Mouse (Mus musculus) hindbrain, embryonic 14.5 days (tissue): Measurements from ENCODE around the gene Gm28035. TPM values are rescaled to one million over a fixed set of nuclear protein-coding genes. Genes with fewer than 3 reads are reported as not detected.

ENCODE experiments used
- ATAC-seq: fragments of 200-750 bp; cut with Nextera tagmentation; 2 replicates; pipeline ENCODE4 v1.8.0; 2017; ENCODE audit warnings: moderate number of reproducible peaks, mild to moderate bottlenecking, moderate TSS enrichment, moderate library complexity; ENCODE audit not compliant: low FRiP score
- DNase-seq: peaks from one replicate; pipeline ENCODE4 v3.0.0-alpha.2; 2015; ENCODE audit warnings: low spot score
- H3K27ac ChIP-seq: fragments of 300-500 bp; sonication (generic); 2 replicates; pipeline ENCODE4 v1.5.1; 2014; ENCODE audit warnings: mild to moderate bottlenecking, moderate library complexity
- H3K27me3 ChIP-seq: fragments of 300-500 bp; sonication (generic); 2 replicates; pipeline ENCODE4 v1.6.1; 2014; ENCODE audit warnings: mild to moderate bottlenecking, low read length, mixed read lengths; ENCODE audit not compliant: control insufficient read depth, insufficient read depth
- H3K36me3 ChIP-seq: fragments of 300-500 bp; sonication (generic); replicated peaks from 2 replicates; pipeline ENCODE4 v1.6.1; 2014; ENCODE audit not compliant: control insufficient read depth, insufficient read depth
- H3K4me1 ChIP-seq: fragments of 300-500 bp; sonication (generic); replicated peaks from 2 replicates; pipeline ENCODE4 v1.6.1; 2014; ENCODE audit warnings: antibody characterized with exemption, low read length, mixed read lengths; ENCODE audit not compliant: control insufficient read depth, insufficient read depth
- H3K4me2 ChIP-seq: fragments of 300-500 bp; sonication (generic); replicated peaks from 2 replicates; pipeline ENCODE4 v1.6.1; 2014; ENCODE audit warnings: mild to moderate bottlenecking, moderate library complexity
- H3K4me3 ChIP-seq: fragments of 300-500 bp; sonication (generic); replicated peaks from 2 replicates; pipeline ENCODE4 v1.5.1; 2014; ENCODE audit warnings: mild to moderate bottlenecking, low read length
- H3K9ac ChIP-seq: fragments of 300-500 bp; sonication (generic); 2 replicates; pipeline ENCODE4 v1.6.1; 2014
- H3K9me3 ChIP-seq: fragments of 300-500 bp; sonication (generic); 2 replicates; pipeline ENCODE4 v1.6.1; 2016; ENCODE audit warnings: low read length; ENCODE audit not compliant: control insufficient read depth
- WGBS: fragments of 180-500 bp; shearing (Covaris S2); extraction: QIAGEN DNeasy Blood & Tissue Kit; methylation state at CpG from one replicate; pipeline ENCODE4 v1.1.7; 2014; 5-methylcytosine and 5-hydroxymethylcytosine counted together
- polyA plus RNA-seq: library from polyadenylated mRNA; unstranded; fragments of >200 nt; fragmentation: Nextera tagmentation; extraction: Ambion mirVana; gene quantifications from 2 replicates; pipeline ENCODE4 v1.2.1, GENCODE M21; 2014

Gene Gm28035
- polyA plus RNA-seq, 1 experiment from 2014 or later = 0.07 TPM

DNA sequence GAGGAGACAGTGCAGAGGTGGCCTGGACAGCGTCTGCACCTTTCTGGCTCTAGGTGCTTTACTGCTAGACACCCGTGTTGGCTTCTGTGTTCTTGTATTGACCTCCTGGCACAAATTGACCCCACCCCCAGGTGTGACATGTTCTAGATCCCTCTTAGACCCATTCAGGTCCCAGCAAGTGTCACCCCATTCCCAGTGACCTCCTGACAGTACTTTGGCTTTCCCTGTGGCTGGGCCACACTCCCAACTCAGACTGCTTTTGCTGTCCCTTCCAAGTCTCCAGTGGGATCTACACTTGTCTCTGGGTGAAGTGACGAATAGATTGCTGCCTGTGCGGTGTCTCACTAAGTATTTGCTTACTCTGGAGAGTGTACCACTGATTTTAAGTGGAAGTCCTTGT lies 33.0 kb upstream of the Gm28035 start:
- Histone ChIP-seq H3K4me1 (peaks cover 11% of the 10 kb centered on the region), H3K4me2 (no peak overlapping the region), H3K36me3 (no peaks in the 10 kb centered on the region), H3K4me3 (no peak overlapping the region), H3K27ac (no peak overlapping the region), H3K9me3 (no peaks in the 10 kb centered on the region), H3K27me3 (no peaks in the 10 kb centered on the region), H3K9ac (no peak overlapping the region)
- no peak for ATAC-seq
- WGBS = 79% methylated on average over 4 of the region's 4 CpGs
- DNase-seq = no peak

GRCm38 (mm10) chr2:30207886-30208285 lies 32.5 kb upstream of the Gm28035 start:
- Histone ChIP-seq H3K27ac (no peak overlapping the region), H3K4me1 (peaks cover 11% of the 10 kb centered on the region), H3K9ac (no peak overlapping the region), H3K36me3 (no peaks in the 10 kb centered on the region), H3K9me3 (no peaks in the 10 kb centered on the region), H3K4me3 (no peak overlapping the region), H3K4me2 (no peak overlapping the region), H3K27me3 (no peaks in the 10 kb centered on the region)
- 74% methylated on average over 5 of the region's 5 CpGs for WGBS
- ATAC-seq (no peak), DNase-seq (no peak)

GRCm38 (mm10) chr2:30211408-30212168 lies 28.8 kb upstream of the Gm28035 start:
- H3K4me1 ChIP-seq = peaks cover under 1% of the 10 kb centered on the region
- DNase-seq (no peak), ATAC-seq (no peak)
- H3K27ac ChIP-seq = no peak overlapping the region
- no peaks in the 10 kb centered on the region for H3K9me3 ChIP-seq
- no peak overlapping the region for H3K4me2 ChIP-seq
- 66% methylated on average over 6 of the region's 6 CpGs for WGBS
- no peaks in the 10 kb centered on the region for H3K36me3 ChIP-seq
- H3K4me3 ChIP-seq = no peak overlapping the region
- no peak overlapping the region for H3K9ac ChIP-seq
- no peaks in the 10 kb centered on the region for H3K27me3 ChIP-seq

DNA sequence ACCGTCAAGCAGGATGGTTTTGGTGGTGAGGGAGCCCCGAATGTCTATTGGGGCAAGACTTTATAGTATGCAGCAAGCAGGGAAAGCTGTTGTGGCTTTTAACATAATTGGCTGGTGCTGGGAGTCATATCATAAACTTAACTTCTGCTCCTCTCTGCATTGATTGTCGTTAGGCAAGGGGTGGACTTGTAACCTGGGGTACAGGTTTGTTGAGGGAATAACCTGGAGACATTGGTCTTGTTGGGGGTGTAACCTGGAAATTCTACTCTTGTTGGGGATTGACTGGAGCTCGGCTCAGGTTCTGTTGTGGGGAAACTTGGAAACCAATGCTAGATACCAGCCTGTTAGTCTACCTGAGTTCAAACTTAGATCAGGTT lies 28.2 kb upstream of the Gm28035 start:
- H3K4me2 ChIP-seq = no peak overlapping the region
- no peak for DNase-seq
- H3K4me3 ChIP-seq = no peak overlapping the region
- no peak overlapping the region for H3K27ac ChIP-seq
- H3K9me3 ChIP-seq = no peaks in the 10 kb centered on the region
- H3K9ac ChIP-seq = no peak overlapping the region
- 75% methylated on average over 4 of the region's 4 CpGs for WGBS
- H3K36me3 ChIP-seq = no peaks in the 10 kb centered on the region
- no peaks in the 10 kb centered on the region for H3K4me1 ChIP-seq
- no peak for ATAC-seq
- no peaks in the 10 kb centered on the region for H3K27me3 ChIP-seq

DNA sequence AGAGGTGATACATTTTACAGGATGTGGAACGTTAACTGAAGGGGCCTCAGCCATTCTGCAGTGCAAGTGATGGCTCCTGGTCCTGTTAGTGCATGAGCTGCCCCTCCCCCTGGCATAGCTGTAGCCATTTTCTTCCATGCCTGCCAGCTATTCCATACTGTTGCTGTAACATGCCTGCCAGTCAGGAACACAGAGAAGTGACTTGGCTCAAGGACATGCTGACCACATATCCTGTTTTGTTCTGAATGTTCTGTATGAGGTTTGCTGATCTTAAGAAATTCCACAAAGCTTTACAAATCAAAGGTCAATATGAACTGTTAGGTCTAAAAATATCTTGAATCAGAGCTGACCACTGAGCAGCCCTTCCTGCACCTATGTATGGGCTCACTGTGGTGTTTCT lies 27.4 kb upstream of the Gm28035 start:
- ATAC-seq (no peak), DNase-seq (no peak)
- Histone ChIP-seq H3K4me3 (no peak overlapping the region), H3K36me3 (no peaks in the 10 kb centered on the region), H3K4me1 (no peaks in the 10 kb centered on the region), H3K27ac (no peak overlapping the region), H3K9ac (no peak overlapping the region), H3K9me3 (no peaks in the 10 kb centered on the region), H3K4me2 (no peak overlapping the region), H3K27me3 (no peaks in the 10 kb centered on the region)
- 78% methylated on average over 1 of the region's 1 CpGs for WGBS

- WGBS = 91% methylated on average over 3 of the region's 3 CpGs
- Histone ChIP-seq H3K9ac (no peak overlapping the region), H3K4me2 (no peak overlapping the region), H3K9me3 (no peaks in the 10 kb centered on the region), H3K27me3 (no peaks in the 10 kb centered on the region), H3K4me1 (no peaks in the 10 kb centered on the region), H3K27ac (no peak overlapping the region), H3K4me3 (no peak overlapping the region), H3K36me3 (no peaks in the 10 kb centered on the region)
- DNase-seq = no peak
- ATAC-seq = no peak
Measured at GRCm38 (mm10) chr2:30214745-30215144, 25.6 kb upstream of the Gm28035 start.

DNA sequence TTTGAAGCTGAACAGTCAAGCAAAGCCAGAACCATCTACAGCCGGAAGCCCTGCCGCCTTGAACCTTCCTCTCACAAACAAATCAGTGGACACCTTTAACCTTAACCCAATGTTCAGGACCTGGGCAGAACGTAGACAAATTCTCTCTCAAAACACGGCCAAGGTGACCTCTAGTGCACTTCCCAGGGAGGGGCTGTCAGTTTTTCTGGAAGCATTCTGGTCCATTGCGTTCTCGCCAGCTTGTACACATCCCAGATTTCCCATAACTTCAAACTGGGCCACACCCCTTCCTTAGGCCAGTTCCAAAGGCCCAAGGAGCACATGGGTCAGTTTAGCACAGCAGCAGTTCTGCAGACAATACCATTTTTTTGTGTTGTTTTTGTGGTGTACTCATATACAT lies 24.9 kb upstream of the Gm28035 start:
- no peak overlapping the region for H3K4me2 ChIP-seq
- H3K27ac ChIP-seq = no peak overlapping the region
- H3K36me3 ChIP-seq = no peaks in the 10 kb centered on the region
- no peak for ATAC-seq
- 77% methylated on average over 6 of the region's 6 CpGs for WGBS
- no peak overlapping the region for H3K4me3 ChIP-seq
- H3K9me3 ChIP-seq = no peaks in the 10 kb centered on the region
- H3K27me3 ChIP-seq = no peaks in the 10 kb centered on the region
- H3K4me1 ChIP-seq = no peaks in the 10 kb centered on the region
- no peak overlapping the region for H3K9ac ChIP-seq
- no peak for DNase-seq

DNA sequence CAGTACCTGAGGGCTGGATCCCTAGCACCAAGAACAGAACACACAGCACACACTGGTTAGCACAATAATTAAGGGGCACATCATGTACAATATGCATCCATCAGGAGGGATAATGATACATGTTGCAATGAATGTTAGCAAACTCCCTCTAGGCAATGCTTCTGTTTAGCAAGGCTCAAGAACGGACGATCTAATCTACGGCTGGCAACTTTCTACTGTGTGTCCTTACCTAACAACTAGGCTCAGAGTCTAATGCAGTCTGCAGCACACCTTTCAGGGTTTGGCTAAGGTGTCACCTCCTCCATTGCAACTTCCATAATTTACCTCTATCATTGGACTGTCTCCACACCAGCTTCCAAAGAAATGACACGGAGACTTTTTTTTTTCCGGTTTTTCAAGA lies 24.1 kb upstream of the Gm28035 start:
- Histone ChIP-seq H3K4me1 (no peaks in the 10 kb centered on the region), H3K4me3 (no peak overlapping the region), H3K27me3 (no peaks in the 10 kb centered on the region), H3K27ac (no peak overlapping the region), H3K9ac (no peak overlapping the region), H3K36me3 (no peaks in the 10 kb centered on the region), H3K9me3 (no peaks in the 10 kb centered on the region), H3K4me2 (no peak overlapping the region)
- ATAC-seq = no peak
- WGBS = 92% methylated on average over 5 of the region's 5 CpGs
- DNase-seq = no peak

DNA sequence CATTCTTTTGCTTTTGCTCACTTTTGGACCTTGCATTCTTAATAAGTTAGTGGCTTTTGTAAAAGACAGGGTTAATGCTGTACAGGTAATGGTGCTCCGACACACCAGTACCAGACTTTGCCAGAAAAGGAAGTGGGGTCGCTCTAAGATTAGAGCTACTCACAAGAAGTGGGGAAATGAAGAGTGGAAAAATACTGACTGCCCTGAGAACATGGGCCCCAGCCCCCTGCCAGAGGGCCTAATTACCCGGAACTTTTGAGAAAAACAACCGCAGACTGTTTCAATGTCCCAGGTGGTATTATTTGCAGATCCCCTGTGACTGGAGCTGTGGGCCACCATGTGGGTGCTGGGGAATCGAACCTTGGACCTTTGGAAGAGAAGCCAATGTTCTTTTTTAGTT lies 4.8 kb upstream of the Gm28035 start:
- Histone ChIP-seq H3K4me2 (no peak overlapping the region), H3K36me3 (peaks cover 5% of the 10 kb centered on the region), H3K27me3 (no peaks in the 10 kb centered on the region), H3K4me3 (no peak overlapping the region), H3K4me1 (peaks cover 22% of the 10 kb centered on the region), H3K27ac (no peak overlapping the region), H3K9me3 (no peaks in the 10 kb centered on the region), H3K9ac (no peak overlapping the region)
- WGBS = 92% methylated on average over 5 of the region's 5 CpGs
- ATAC-seq (no peak), DNase-seq (no peak)
